Mouse (Mus musculus) frontal cortex, postnatal 36 days (tissue): Measurements from ENCODE around the gene Rbms2.
A peak's percentile ranks its signal among the peaks of the same experiment; 100 is the strongest.
"Not testable (repeated sequence)": the region's sequence is repeated elsewhere in the genome, so short reads cannot be mapped to it uniquely, and the experiment has no call there.

Experiments
- DNase-seq, 2 experiments: peaks; one replicate each; pipeline ENCODE4 v3.0.0; 2022; ENCODE audit warnings: low spot score in 2 of 2

Rbms2 gene

GRCm38 (mm10) chr10:128179989-128180388 lies at the start of gene Rbms2:
Gene Rbms2, minus strand, starts transcription at chr10:128180297.
- DNase-seq: no peak

- no peak for DNase-seq
Observed at GRCm38 (mm10) chr10:128228009-128228408, 47.9 kb upstream of the Rbms2 start.

DNA sequence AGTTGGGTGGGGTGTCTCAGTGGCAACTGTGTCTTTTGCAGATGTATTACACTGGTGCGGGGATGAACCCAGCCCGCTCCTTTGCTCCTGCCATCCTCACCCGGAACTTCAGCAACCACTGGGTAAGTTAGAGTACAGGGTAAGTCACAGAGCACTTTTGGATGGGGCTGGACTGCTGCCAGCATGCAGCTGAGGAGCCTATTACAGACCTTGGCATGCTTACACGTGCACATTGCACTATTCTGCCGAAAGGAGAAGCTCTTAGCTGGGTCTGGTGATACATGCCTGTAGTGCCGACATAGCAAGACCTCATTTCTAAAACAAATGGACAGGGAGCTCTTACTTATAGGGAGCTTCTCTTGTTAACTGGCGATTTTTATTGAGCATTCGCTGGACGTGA lies 47.5 kb upstream of the Rbms2 start:
- DNase-seq: no peak

- DNase-seq: no peak
Observed at GRCm38 (mm10) chr10:128225538-128225937, 45.4 kb upstream of the Rbms2 start, which contains the start of gene Mip. Gene Mip, plus strand, starts transcription at chr10:128225838.

DNA sequence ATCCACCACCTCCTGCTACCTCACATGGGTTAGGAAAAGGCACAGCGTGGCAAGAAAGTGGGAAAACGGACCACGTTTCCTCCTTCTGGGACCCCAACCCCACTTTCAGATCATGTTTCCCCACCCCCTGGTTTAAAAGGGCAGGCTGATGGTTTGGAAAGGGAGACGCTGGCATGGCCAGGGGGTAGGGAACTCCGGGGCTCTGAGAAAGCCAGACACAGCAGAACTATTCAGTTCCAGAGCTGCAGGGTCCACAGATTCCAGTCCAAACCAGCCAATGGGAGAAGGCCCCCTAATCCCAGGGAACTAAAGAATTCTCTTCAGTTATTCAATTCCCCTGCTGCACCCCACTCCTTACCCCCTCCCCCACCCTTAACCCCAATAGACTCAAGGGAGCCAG lies 45.0 kb upstream of the Rbms2 start:
- no peak for DNase-seq

DNA sequence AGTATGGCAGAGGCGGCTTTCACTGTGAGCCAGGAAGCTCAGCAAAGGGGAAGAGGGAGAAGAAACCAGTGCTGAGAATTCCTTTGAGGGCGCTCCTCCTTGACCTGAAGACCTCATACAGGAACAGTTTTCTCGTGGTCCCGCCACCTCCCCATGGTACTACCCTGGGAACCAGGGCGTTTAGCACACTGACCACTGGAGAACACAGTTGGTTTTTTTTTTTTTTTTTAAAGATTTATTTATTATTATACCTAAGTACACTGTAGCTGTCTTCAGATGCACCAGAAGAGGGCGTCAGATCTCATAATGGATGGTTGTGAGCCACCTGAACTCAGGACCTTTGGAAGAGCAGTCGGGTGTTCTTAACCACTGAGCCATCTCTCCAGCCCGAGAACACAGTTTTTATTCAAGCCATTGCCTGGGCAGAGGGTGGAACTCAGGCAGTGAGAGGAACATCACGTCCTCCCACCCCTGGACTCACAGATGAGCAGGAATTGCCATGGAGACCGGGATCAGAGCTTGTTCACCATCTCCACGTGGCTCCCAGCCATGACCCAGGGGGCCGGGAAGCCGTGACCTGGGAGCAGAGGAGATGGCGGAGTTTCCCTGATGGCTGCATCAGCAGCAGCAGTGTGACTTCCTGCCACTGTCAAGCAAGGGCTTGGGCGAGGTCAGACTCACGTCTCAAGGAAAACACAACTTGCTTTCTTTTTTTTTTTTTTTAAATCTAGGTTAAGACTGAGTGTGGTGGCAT lies 41.6 kb upstream of the Rbms2 start:
- no peak for DNase-seq

DNA sequence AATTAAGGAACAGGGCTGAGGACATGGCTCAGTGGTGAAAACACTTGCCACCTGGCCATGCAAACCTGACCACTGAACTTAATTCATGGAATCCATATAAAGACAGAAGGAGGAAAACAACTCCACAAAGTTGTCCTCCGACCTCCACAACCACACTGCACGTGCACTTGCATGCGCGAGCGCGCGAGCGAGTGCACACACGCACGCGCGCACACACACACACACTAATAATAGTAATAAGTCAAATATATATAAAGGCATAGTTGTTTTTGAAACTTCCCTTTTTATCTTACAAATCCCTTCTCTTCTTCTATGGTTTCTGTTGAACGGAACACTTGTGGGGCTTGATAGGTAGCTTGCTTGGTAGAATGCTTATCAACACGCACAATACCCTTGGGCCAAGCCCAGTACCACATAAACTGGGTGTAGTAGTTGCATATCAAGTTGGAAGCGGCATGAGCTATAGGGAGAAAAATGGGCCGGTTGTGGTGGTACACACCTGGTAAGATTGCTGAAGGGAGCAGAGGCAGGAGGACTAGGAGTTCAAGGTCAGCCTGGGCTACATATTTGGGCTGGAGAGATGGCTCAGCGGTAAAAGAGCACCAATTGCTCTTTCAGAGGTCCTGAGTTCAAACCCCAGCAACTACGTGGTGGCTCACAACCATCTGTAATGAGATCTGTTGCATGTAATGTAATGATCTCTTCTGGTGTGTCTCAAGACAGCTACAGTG lies 38.5 kb upstream of the Rbms2 start:
- DNase-seq: no peak

DNA sequence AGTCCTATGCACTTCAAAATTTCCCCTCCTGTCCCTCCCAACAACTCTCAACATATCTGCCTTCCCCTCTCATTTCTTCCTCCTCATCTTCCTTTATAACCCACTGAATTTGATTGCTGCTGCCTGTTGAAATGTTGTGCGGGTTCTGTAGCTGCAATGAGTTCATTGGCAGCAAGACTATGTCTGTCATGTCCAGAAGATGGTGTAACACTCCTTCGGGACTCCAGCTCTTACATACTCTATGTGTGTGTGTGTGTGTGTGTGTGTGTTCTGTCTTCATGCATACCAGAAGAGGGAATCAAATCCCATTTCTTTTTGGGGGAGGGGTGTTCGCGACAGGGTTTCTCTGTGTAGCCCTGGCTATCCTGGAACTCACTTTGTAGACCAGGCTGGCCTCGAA lies 34.9 kb upstream of the Rbms2 start:
- DNase-seq: no peak

GRCm38 (mm10) chr10:128214112-128214511 lies 34.0 kb upstream of the Rbms2 start:
- not testable (repeated sequence) for DNase-seq

DNA sequence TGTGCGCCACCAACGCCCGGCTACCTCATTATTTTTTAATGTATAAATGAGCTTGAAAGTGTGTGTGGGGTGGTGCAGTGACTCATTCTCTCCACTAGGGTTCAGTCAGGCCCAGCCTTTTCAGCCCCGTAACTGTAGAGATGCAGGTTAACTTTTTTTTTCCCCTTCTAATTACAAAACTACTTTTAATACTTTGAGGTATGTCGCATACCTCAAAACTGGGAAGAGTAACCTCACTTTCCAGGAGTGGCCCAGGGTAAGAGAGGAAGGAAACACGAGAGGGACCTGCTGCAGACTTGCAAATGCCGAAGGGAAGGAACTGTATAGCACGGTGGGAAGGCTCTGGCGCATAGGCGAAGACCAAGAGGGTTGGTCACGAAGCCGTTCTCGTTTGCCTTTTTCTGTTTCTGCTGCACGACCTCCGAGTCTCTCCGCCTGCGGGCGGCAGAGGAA lies 32.8 kb upstream of the Rbms2 start:
- peak; percentile 49 to 65 for DNase-seq

DNA sequence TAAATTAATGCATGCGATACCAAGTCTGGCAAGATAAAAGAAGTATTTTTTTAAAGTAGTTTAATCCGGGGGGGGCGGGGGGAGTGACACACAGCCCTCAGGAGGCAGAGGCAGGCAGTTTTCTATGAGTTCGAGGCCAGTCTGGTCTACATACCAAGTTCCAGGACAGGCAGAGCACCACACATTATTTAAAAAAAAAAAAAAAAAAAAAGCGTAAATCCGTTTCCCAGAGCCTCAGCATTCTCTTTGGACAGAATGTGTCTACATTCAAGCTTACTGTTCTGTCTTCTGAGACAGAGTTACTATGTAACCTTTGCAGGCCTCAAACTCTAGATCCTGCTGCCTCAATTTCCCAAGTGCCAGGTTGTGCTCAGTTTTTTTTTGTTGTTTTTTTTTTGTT lies 32.1 kb upstream of the Rbms2 start:
- DNase-seq: no peak

GRCm38 (mm10) chr10:128211390-128212108 lies 31.5 kb upstream of the Rbms2 start, which contains the start of gene Spryd4:
Gene Spryd4, minus strand, starts transcription at chr10:128211807.
- peak; percentile 86 to 94 for DNase-seq

DNA sequence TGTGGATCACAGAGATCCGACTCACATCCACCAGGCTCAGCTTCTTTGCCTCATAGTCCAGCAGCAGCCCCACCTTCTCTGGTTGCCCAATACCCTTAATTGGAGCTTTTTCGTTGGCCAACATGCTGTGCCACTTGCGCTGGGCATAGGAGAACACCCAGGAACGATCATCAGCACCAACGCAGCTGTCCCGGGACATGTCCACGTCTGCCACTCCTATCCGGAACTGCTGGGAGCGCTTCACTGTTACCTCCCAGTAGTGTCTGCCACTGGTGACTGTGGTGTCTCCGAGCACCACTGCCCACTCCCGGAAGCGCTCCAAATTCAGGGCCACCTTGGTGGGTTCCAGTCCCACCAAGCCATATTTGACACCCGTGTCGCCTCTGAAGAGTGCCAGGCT lies 30.9 kb upstream of the Rbms2 start:
- no peak for DNase-seq

- no peak for DNase-seq
Observed at GRCm38 (mm10) chr10:128210131-128210530, 30.0 kb upstream of the Rbms2 start.

DNA sequence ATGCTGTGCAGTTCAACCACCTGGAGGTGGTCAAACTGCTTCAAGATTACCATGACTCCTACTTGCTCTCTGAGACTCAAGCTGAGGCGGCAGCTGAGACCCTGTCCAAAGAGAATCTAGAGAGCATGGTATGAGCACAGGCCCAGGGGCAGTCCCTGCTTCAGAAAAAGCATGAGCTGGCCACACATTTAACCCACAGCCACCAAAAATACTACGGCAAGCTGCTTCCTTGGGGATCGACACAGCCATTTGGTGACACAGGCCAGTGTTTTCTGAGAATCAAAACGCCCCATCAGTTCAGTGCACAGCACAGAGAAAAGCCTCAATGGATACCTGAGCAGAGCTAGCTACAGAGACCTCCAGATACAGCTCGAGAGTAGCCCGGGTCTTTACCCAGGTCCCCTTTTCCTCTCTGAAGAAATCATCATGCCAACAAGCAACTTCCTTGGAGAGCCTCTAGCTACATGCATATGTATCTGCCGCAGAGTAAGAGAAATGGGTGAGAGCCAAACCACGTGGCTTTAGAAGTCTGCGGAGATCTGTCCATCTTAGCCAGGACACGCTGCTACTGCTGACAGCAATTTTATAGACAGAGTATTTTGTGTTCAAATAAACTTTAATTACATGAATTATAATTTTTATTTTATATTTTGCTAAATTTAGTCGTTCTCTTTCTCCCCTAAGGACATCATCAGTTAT lies 29.4 kb upstream of the Rbms2 start:
- DNase-seq: no peak

- no peak for DNase-seq
Observed at GRCm38 (mm10) chr10:128208326-128208725, 28.2 kb upstream of the Rbms2 start.

DNA sequence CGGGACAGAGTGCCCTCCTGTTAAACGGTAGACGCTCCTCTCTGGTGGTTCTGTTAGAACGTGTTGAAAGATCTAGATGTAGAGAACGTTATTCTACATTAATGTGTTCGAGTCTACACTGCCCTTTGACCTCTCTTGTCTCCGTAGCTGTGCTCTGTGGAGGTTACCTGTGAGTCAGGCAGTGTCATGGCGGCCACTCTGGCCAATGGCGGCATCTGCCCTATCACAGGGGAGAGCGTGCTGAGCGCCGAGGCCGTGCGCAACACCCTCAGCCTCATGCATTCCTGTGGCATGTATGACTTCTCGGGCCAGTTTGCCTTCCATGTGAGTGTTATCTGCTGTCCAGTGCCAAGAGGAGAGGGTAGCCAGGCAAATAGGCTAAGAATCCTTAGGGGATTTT lies 24.8 kb upstream of the Rbms2 start:
- no peak for DNase-seq

DNA sequence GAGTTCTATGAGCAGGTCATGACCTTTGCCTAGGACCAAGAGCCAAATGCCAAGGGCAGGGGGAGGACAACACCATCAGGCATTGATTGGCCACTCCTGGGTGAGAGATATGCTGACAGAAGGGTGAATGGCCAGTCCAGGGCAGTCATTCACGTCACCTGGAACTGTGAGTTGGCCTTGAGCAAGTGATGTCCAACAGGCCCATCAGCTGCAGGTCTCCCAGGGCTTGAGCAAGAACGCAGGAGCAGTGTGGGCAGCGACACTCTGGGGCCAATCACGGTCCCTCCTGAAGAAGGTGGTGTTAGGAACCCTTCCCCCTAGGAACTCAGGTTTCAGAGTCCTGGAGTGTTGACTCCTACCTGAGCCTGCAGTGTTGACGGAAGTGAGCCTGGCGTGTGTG lies 21.8 kb upstream of the Rbms2 start:
- DNase-seq: no peak

- peak; percentile 47 to 72 for DNase-seq
Observed at GRCm38 (mm10) chr10:128194551-128195461, 14.7 kb upstream of the Rbms2 start.

DNA sequence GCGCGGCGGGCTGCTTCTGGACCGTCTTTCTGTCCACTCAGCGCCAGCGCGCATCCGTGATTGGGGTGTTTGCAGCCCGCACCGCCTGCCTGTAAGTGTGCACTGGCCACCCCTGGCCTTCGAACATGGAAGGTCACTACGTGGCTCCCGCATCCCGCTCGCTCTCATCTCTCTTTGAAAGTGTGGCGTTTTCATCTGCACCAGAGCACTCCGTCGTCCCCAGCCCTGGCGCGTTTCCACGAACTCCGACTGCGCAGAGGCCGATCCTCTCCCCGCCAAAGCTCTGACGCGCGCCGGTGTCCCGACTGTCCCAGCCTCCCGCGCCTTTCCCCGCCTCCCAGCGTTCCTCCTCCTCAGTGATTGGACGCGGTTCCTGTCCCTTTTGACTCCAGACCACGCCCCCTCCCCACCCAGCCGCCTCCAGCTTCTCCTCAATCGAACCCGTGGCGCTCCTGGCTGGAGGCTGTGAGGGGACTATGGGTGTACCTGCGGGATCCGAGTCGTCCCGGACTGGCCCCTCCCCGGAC lies 14.0 kb upstream of the Rbms2 start, which contains the start of gene Gls2:
Gls2 (plus strand) TSS at position 434 of the 527 bp plus-strand sequence.
- peak; percentile 98 for DNase-seq
